Mouse (Mus musculus) sigmoid colon, adult 10 weeks (tissue): ENCODE data around the gene Ankrd24. TPM values are rescaled to one million over a fixed set of nuclear protein-coding genes. Genes with fewer than 3 reads are reported as not detected.

ENCODE experiments used
- polyA plus RNA-seq: library from polyadenylated mRNA; stranded (reverse); fragments of 350-450 nt; fragmentation: Illumina TruSeq; extraction: RNeasy Lipid Tissue Mini Kit (QIAGEN cat#74804); gene quantifications from one replicate; pipeline ENCODE4 v1.2.3, GENCODE M21; 2014; ENCODE audit warnings: low read depth, low replicate concordance

The Ankrd24 gene
- polyA plus RNA-seq, result 2.2 TPM

DNA sequence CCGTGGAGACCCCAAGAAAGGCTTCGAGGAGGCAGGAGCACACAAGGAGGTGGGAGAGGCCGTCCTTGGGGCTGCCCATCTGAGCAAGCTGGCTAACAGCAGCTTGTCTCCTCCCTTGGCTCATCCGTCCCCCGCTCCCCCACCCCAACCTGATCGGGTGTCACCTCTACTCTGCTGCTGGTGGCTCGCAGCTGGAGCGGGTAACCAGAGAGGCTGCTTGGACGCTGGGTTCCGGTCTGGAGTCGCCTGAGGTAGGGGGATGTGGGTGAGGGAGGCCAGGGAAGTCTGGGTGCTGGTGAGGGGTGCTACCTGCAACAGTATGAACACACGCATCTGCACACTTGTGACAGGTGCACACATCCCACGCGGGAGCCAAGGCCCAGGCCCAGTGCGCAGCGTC is at the start of gene Ankrd24:
Ankrd24 (plus strand) TSS at position 151 of the 400 bp plus-strand sequence.

GRCm38 (mm10) chr10:81600738-81601203 is 27.6 kb upstream of the Ankrd24 start, which contains the start of gene Tle6:
TSS of gene Tle6 (minus strand) at chr10:81601073.

DNA sequence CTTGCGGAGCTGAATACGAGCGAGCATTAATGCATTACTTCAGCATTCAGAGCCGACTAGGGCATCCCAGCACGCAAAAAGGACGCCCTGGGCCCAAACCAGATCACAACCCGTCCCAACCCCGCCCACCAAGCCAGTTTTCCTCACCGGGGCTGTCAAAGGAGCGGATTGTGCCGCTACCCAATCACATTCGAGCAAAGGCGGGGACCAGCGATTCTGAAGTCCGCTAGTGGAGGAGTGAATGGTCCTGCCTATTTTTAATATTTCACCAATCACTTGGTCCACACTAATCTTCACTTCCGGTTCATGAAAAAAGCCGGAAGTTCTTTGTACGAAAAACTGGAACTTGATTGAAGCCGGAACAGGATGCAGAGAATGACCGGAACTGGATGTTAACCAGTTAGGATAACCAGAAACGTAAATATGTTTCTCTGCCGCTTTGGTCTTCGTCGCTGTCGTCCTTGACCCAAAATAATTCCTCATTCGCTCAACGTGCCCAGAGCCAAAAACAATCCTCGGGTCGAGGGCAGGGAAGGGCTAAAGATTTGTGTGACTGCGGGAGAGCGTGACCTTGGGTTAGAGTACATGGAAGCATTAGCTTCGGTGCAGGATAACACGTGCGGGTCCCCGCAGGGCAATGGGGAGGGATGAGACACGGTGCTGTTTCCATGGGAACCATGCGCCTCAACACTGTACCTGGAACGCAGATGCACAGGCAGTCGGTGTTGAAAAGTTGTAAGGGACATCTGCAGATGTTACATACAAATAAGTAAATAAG is 22.2 kb upstream of the Ankrd24 start, which contains the start of gene BC025920:
BC025920 (plus strand) TSS at position 297 of the 778 bp plus-strand sequence.

DNA sequence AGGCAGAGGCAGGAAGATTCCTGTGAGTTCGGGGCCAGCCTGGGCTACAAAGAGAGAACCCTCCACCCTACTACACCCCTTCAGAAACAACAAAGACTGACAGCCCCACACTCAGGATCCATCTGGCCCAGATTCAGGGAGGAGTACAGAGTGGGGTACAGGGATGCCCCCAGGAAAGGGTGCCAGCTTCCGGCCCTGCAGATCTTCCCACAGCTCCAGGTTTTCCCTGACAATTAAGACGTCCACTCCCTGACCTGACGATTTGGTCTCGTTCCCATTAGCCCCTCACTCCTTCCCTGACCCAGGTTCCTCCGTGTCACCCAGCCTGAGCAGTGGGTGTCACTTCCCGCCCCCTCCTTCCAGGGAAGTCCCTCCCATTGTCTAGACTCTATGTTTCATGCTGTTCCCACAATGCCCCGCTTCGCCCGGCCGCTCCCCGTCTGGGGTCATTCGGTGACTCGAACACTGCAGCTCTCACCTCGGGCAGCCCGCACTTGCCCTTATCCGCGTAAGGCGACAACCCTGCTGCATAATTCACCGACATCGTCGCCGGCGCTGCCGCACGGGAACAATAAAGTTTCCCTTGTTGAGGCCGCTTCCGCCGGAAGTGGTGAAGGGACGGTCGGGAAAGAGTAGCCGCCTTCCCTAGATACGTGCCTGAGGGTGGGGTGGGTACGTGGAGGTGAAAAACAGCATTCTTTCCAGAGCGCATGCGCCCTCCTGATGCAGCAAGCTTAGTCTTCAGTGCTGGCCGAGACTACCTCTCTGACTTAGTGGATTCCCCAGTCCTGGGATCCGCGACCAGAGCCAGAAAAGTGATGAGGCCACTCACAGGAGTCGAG is 1.1 kb upstream of the Ankrd24 start, which contains the start of gene Sirt6:
Sirt6 (minus strand) TSS at position 804 of the 842 bp plus-strand sequence.

DNA sequence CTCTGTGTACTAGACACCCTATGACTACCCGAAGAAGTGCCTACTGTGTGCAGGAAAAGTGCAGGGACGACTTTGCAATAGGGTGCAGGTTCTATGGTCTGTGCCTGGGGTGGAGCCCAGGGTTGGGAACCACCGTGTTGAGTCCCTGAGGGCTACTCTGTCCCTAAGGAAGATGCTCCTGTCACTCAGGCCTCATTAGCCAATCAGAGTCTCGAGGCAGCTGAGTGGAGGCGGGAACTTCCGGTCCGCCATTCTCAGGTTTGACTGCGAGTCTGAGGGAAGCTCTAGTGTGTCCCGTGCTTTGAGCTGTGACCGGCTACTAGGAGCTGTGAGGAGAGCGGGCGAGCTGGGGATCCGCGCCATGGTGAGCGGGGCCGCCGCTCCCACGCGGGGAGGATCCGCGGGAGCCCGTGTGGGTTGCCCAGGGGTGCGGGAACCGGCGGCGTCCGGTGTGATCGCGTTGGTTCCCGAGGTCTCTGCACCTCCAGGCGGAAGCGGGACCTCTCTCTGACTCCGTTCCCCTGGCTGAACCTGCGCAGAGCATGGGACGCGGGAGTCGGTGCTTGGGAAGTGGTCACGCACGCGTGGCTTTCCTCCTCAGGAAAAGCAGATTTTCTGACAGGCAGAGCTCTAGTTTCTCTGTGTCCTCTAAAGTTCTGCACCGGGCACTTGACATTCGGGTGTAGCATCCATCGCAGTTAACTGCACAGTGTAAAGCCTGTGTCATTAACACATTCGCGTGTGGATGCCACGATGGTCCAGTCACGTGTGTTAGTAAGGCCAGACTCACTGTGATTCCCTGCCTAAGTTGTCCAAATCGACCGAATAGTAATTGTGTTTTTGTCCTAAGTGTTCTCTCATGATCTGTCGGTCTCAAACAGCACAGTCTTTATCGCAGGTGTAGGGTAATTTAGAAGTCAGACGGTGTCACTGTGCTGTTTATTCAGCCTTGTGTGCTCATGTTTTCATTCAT is 20.7 kb downstream of the Ankrd24 start, which contains the start of gene Gm10778:
Gm10778 (plus strand) TSS at position 257 of the 973 bp plus-strand sequence.

Other genes with a start within 250 kb of the Ankrd24 start
- gene Dohh, start 244.1 kb upstream of the Ankrd24 start, polyA plus RNA-seq, result not detected
- 0.32 TPM for gene Gm48551, start 244.1 kb upstream of the Ankrd24 start, polyA plus RNA-seq
- gene Gm48552, start 239.5 kb upstream of the Ankrd24 start, polyA plus RNA-seq, result not detected
- 21.2 TPM for gene Smim24, start 235.5 kb upstream of the Ankrd24 start, polyA plus RNA-seq
- gene Nfic, start 172.9 kb upstream of the Ankrd24 start, polyA plus RNA-seq, result 8.2 TPM
- gene Celf5, start 145.8 kb upstream of the Ankrd24 start, polyA plus RNA-seq, result 3.1 TPM
- gene Ncln, start 132.1 kb upstream of the Ankrd24 start, polyA plus RNA-seq, result not detected
- gene S1pr4, start 128.4 kb upstream of the Ankrd24 start, polyA plus RNA-seq, result not detected
- not detected for gene Gna15, start 104.3 kb upstream of the Ankrd24 start, polyA plus RNA-seq
- gene Gna11, start 83.3 kb upstream of the Ankrd24 start, polyA plus RNA-seq, result 8.6 TPM
- 16.2 TPM for gene Aes, start 69.1 kb upstream of the Ankrd24 start, polyA plus RNA-seq
- gene Tle2, start 54.0 kb upstream of the Ankrd24 start, polyA plus RNA-seq, result 1.1 TPM
- gene Tle6, start 27.5 kb upstream of the Ankrd24 start, polyA plus RNA-seq, result 2.0 TPM
- gene BC025920, start 22.3 kb upstream of the Ankrd24 start, polyA plus RNA-seq, result 3.1 TPM
- gene Sirt6, start 743 bp upstream of the Ankrd24 start, polyA plus RNA-seq, result not detected
- 16.4 TPM for gene Gm10778, start 20.5 kb downstream of the Ankrd24 start, polyA plus RNA-seq
- 35.5 TPM for gene Zfp433, start 76.3 kb downstream of the Ankrd24 start, polyA plus RNA-seq
- 15.8 TPM for gene Gm3055, start 142.6 kb downstream of the Ankrd24 start, polyA plus RNA-seq
- 4.2 TPM for gene Gm4767, start 183.6 kb downstream of the Ankrd24 start, polyA plus RNA-seq
- gene Gm32687, start 235.4 kb downstream of the Ankrd24 start, polyA plus RNA-seq, result 25.6 TPM